Mouse (Mus musculus) bone marrow, adult 2 months (tissue): ENCODE results near the gene Macf1. TPM values are rescaled to one million over a fixed set of nuclear protein-coding genes. Genes with fewer than 3 reads are reported as not detected.
A peak's percentile ranks its signal among the peaks of the same experiment; 100 is the strongest.

Experiments used
- H3K27ac ChIP-seq: fragments of 200-500 bp; 2 replicates; pipeline ENCODE4 v1.5.1; 2012; ENCODE audit warnings: low read depth, mild to moderate bottlenecking, control low read depth, inconsistent platforms, low read length; ENCODE audit not compliant: control insufficient read depth, poor library complexity, insufficient read depth
- H3K4me1 ChIP-seq: fragments of 200-500 bp; 2 replicates; pipeline ENCODE4 v1.6.1; 2011; ENCODE audit warnings: low read length; ENCODE audit not compliant: control insufficient read depth, insufficient read depth
- H3K4me3 ChIP-seq: fragments of 200-500 bp; replicated peaks from 2 replicates; pipeline ENCODE3; 2011; ENCODE audit warnings: mild to moderate bottlenecking, low read depth, low read length, control low read depth; ENCODE audit not compliant: control insufficient read depth
- CTCF ChIP-seq: fragments of 200-500 bp; IDR thresholded peaks from 2 replicates; pipeline ENCODE4 v1.5.1; 2011; ENCODE audit warnings: low read length, control low read depth; ENCODE audit not compliant: control insufficient read depth, insufficient read depth
- POLR2A ChIP-seq: fragments of 200-500 bp; IDR thresholded peaks from 2 replicates; pipeline ENCODE4 v1.6.1; 2011; ENCODE audit warnings: low read depth, mild to moderate bottlenecking, control low read depth, low read length, borderline replicate concordance; ENCODE audit not compliant: control insufficient read depth
- WGBS: fragments of 180-500 bp; shearing (Covaris S2); methylation state at CpG from one replicate; pipeline ENCODE4 v1.1.7; 2018; 5-methylcytosine and 5-hydroxymethylcytosine counted together
- polyA plus RNA-seq: library from polyadenylated mRNA; stranded (reverse); fragments of >200 nt; gene quantifications from 2 replicates; pipeline ENCODE4 v1.2.4, GENCODE M21; 2011; ENCODE audit warnings: low replicate concordance; ENCODE audit not compliant: missing spikeins, insufficient read depth, insufficient read length

Macf1 gene
- polyA plus RNA-seq, 1 experiment: 124 TPM

DNA sequence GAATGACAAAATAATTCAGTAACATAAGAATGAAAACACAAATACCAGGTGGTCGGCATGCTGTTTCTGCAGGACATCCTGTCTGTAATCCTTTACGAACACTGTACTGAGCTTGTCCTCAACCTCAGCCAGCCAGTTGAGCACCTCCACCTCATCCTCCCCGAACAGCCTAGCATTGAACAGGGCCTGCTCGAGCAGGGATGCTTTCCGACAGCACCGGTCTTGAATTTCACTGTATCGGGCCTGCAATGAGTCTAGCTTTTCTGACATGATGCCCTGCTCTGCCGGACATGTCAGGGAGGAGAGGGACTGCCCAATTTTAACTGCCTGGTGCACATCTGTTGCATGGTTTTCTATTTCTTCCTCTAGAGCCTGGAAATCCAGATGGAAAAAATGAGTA is 287.1 kb downstream of the Macf1 start:
- H3K4me3 ChIP-seq: no peak overlapping the region
- no peak overlapping the region for H3K27ac ChIP-seq
- TF ChIP-seq CTCF (no peak), POLR2A (no peak)
- no peaks in the 10 kb centered on the region; the same call in 1 of the 2 replicates for H3K4me1 ChIP-seq
- 92% methylated on average over 8 of the region's 8 CpGs for WGBS

DNA sequence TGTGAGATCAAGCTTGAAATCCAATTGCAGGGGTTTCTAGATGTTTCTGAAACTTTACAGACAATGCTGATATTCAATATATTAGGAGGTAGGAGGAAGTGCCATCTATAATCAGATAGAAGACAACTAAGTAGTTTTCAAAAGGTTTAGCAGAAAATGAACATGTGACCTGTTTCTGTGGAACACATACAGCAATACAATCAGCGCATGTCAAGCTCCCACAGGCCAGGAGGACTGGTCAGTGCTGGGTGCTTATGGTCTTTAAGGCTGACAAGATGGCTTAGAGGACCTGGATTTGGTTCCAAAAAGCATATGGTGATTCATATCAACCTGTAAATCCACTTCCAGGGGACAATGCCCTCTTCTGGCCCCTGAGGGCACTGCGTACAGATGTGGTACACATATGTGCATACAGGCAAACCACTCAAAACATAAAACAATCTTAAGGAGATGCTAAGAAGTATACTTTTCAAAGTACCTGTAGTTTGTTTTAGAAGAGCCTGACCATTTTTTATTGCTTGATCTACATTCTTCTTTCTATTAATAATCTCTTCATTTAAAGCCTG is 288.6 kb downstream of the Macf1 start:
- Histone ChIP-seq H3K27ac (no peak overlapping the region), H3K4me1 (no peaks in the 10 kb centered on the region), H3K4me3 (no peak overlapping the region)
- TF ChIP-seq POLR2A (no peak), CTCF (peak; percentile 22; the same call in 1 of the 2 replicates)
- 95% methylated on average over 2 of the region's 2 CpGs for WGBS

DNA sequence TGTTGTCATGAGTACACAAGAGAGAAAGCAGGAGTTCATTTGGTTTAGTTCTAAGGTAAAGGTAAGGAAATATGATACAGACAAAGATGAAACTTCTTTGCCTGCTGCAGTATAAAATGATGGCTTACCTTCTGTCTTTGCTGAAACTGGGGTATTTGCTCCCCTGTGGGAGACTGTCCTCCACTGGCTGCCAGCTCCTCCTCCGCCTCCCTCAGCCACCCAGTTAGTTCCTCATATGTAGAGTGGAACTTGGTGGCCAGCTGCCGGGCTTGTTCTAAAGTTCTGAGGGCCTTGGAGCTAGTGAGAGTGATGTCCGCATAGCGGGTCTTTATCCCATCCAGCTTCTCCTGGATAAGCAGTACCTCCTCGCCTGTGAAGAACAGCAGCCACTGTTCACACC is 289.3 kb downstream of the Macf1 start:
- 70% methylated on average over 5 of the region's 5 CpGs for WGBS
- no peak overlapping the region for H3K27ac ChIP-seq
- no peaks in the 10 kb centered on the region for H3K4me1 ChIP-seq
- H3K4me3 ChIP-seq: no peak overlapping the region
- TF ChIP-seq POLR2A (no peak), CTCF (no peak)

DNA sequence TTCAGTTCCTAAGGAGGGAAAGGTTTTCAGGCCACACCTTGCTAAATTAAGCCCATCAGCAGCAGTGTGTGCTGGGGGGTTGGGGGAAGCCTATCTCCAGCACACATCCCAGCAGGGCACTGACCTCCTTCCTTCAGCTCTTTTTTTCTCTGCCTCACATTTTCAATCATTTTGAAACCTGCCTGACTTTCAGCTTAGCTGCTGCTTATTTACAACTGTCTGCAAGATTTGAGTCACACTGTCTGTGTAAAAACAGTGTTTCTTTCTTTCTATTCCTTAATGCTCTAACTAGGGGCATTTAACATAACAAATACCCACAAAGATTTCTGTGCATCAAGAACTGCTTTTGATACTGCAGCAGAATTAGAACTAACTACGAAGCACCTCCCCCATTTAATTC is 289.9 kb downstream of the Macf1 start:
- TF ChIP-seq POLR2A: no peak
- TF ChIP-seq CTCF: no peak
- H3K27ac ChIP-seq: no peak overlapping the region
- WGBS: 83% methylated on average over 1 of the region's 1 CpGs
- H3K4me3 ChIP-seq: no peak overlapping the region
- no peaks in the 10 kb centered on the region for H3K4me1 ChIP-seq

DNA sequence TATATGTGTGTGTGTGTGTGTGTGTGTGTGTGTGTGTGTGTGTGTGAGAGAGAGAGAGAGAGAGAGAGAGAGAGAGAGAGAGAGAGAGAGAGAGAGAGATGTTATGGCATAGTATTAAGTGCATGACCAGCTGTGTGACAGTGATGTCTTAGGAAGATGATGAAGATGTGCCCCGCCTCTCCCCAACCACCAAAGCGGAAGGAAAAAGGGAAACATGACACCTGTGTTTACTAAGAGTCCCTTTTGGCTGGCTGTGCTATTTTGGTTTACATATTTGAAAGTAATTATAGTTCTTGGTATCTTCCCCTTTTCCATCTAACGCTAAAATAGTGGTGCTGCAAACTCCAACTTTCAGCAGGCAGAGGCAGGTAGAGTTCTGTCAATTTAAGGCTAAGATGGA is 291.2 kb downstream of the Macf1 start:
- Histone ChIP-seq H3K4me3 (no peak overlapping the region), H3K27ac (no peak overlapping the region), H3K4me1 (no peaks in the 10 kb centered on the region)
- TF ChIP-seq POLR2A (no peak), CTCF (no peak)
- WGBS: 74% methylated on average over 3 of the region's 3 CpGs

DNA sequence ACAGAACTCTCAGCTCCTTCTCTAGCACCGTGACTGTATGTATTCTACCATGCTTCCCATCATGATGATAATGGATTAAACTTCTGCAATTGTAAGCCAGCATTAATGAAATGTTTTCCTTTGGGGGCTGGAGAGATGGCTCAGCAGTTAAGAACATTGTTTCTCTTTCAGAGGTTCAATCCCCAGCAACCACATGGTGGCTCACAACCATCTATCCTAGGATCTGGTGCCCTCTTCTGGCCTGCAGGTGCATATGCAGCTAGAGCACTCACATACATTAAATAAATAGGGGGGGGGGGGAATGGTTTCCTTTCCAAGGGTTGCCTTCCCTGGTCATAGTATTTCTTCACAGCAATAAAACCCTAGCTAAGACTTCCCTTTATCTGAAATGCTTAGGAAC is 292.0 kb downstream of the Macf1 start:
- TF ChIP-seq CTCF (peak; percentile 67), POLR2A (no peak)
- H3K4me1 ChIP-seq: no peaks in the 10 kb centered on the region
- H3K27ac ChIP-seq: no peak overlapping the region
- WGBS: 93% methylated on average over 1 of the region's 1 CpGs
- H3K4me3 ChIP-seq: no peak overlapping the region

DNA sequence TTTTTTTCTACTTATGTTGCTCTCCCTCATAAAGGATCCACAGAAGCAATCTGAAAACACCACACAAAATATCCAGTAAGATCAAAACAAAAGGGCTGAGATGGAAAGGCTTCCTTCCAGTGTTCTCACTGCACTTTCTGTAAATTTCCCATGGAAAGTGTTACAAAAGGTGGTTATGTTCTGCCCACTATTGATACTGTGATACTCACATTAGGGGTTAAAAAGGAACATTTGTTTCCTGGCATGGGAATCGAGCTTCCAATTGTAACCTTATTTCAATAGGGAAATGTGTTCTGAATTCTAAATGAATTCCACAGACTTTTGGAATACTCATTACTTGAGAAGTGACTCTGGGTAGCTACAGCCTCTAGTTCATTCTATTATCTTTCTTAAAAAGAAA is 299.1 kb downstream of the Macf1 start:
- TF ChIP-seq POLR2A (no peak), CTCF (no peak)
- 77% methylated on average over 1 of the region's 1 CpGs for WGBS
- no peak overlapping the region for H3K4me3 ChIP-seq
- H3K27ac ChIP-seq: no peak overlapping the region
- no peaks in the 10 kb centered on the region for H3K4me1 ChIP-seq

DNA sequence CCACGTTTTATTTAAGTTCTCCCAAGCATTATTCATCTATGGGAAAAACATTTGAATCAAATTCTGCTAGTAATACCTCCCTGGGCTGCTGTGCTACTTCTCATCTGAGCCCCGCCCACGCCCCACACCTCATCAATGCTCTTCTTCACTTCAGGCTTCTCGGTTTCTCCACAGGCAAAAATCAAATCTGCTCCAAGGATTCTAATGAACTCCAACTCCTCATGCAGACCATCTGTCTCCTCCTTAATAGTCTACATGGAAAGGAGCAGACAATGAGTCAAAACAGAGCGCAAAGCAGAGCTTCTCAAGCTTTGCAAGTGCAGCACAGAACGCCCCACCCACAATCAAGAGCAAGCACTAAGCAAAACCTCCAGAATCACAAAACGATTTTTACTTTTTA is 301.0 kb downstream of the Macf1 start:
- Histone ChIP-seq H3K4me3 (no peak overlapping the region), H3K4me1 (no peaks in the 10 kb centered on the region), H3K27ac (no peak overlapping the region)
- no peak for TF ChIP-seq POLR2A
- TF ChIP-seq CTCF: no peak
- WGBS: 91% methylated on average over 7 of the region's 7 CpGs

DNA sequence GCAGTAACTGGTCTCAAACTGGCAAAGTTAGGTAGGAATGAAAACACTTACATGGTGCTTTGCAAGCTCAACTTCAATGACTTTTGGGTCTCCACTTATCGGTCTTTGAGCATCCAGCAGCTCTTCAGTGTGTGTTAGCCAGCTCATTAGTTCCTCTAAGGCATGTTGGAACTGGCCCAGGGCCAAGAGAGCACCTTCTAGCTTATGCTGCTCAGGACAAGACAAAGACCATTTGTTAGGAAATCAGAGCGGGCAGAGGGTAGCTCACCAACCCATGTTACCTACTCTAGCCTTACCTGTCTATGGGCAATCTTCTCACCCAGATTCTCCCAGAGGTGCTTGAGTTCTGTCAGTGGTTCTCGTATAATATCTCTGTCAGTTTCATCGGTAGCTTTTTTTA is 302.1 kb downstream of the Macf1 start:
- Histone ChIP-seq H3K4me1 (no peaks in the 10 kb centered on the region), H3K27ac (no peak overlapping the region), H3K4me3 (no peak overlapping the region)
- WGBS: 90% methylated on average over 4 of the region's 4 CpGs
- no peak for TF ChIP-seq CTCF
- TF ChIP-seq POLR2A: no peak

DNA sequence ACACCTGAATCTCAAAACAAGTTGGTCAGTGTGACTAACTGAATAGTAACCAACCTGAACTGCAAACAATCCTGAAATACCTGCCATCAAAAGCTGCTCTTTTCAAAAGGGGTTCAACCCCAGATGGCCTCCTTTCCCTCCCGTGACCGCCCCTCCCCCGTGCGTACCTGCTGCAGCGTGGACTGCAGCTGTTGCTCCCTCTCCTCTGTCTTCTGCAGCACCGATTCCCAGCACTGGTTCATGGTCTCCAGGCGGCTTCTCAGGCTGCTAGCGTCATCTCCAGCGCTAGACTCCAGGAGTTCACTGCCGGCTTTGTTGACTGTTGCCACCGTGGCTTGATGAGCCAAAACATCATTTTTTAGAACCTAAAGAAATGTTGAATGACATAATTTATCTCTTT is 302.6 kb downstream of the Macf1 start:
- TF ChIP-seq POLR2A (no peak), CTCF (no peak)
- no peak overlapping the region for H3K27ac ChIP-seq
- WGBS: 92% methylated on average over 11 of the region's 11 CpGs

More for the DNA sequence above, 302.6 kb downstream of the Macf1 start:
- Histone ChIP-seq H3K4me3 (no peak overlapping the region), H3K4me1 (no peaks in the 10 kb centered on the region)
